Mouse (Mus musculus) midbrain, embryonic 16.5 days (tissue): ENCODE measurements around the gene Gpr18. TPM values are rescaled to one million over a fixed set of nuclear protein-coding genes. Genes with fewer than 3 reads are reported as not detected.
"Not testable (repeated sequence)": the region's sequence is repeated elsewhere in the genome, so short reads cannot be mapped to it uniquely, and the experiment has no call there.

Experiments used
- ATAC-seq: fragments of 200-750 bp; cut with Nextera tagmentation; 2 replicates; pipeline ENCODE4 v1.8.0; 2017; ENCODE audit warnings: moderate TSS enrichment
- H3K27ac ChIP-seq: fragments of 300-500 bp; sonication (generic); 2 replicates; pipeline ENCODE4 v1.5.1; 2014; ENCODE audit warnings: mild to moderate bottlenecking, low read length, mixed read lengths
- H3K27me3 ChIP-seq: fragments of 300-500 bp; sonication (generic); 2 replicates; pipeline ENCODE4 v1.6.1; 2014; ENCODE audit warnings: low read depth, low read length, mixed read lengths; ENCODE audit not compliant: control insufficient read depth, insufficient read depth
- H3K36me3 ChIP-seq: fragments of 300-500 bp; sonication (generic); 2 replicates; pipeline ENCODE4 v1.6.1; 2014; ENCODE audit warnings: mild to moderate bottlenecking, low read length, moderate library complexity, mixed read lengths; ENCODE audit not compliant: control insufficient read depth, insufficient read depth
- H3K4me1 ChIP-seq: fragments of 300-500 bp; sonication (generic); 2 replicates; pipeline ENCODE4 v1.6.1; 2014; ENCODE audit warnings: mild to moderate bottlenecking, low read length, mixed read lengths; ENCODE audit not compliant: control insufficient read depth, insufficient read depth
- H3K4me2 ChIP-seq: fragments of 300-500 bp; sonication (generic); 2 replicates; pipeline ENCODE4 v1.6.1; 2014; ENCODE audit warnings: mild to moderate bottlenecking, low read length, mixed read lengths
- H3K4me3 ChIP-seq: fragments of 300-500 bp; sonication (generic); 2 replicates; pipeline ENCODE4 v1.5.1; 2014; ENCODE audit warnings: low read depth, mild to moderate bottlenecking, low read length, moderate library complexity, mixed read lengths
- H3K9ac ChIP-seq: fragments of 300-500 bp; sonication (generic); 2 replicates; pipeline ENCODE4 v1.6.1; 2014; ENCODE audit warnings: low read depth, low read length, mixed read lengths
- H3K9me3 ChIP-seq: fragments of 300-500 bp; sonication (generic); replicated peaks from 2 replicates; pipeline ENCODE4 v1.6.1; 2014; ENCODE audit warnings: mild to moderate bottlenecking, low read length, mixed read lengths; ENCODE audit not compliant: control insufficient read depth, poor library complexity, severe bottlenecking
- WGBS: fragments of 180-500 bp; shearing (Covaris S2); extraction: QIAGEN DNeasy Blood & Tissue Kit; methylation state at CpG from one replicate; pipeline ENCODE4 v1.1.7; 2014; 5-methylcytosine and 5-hydroxymethylcytosine counted together
- polyA plus RNA-seq: library from polyadenylated mRNA; unstranded; fragments of >200 nt; fragmentation: Nextera tagmentation; extraction: Ambion mirVana; gene quantifications from 2 replicates; pipeline ENCODE4 v1.2.1, GENCODE M21; 2015

Gpr18 gene
- polyA plus RNA-seq, 1 experiment from 2014 or later: 0.16 TPM

GRCm38 (mm10) chr14:121876190-121876589, 39.4 kb downstream of the Gpr18 start:
- H3K36me3 ChIP-seq, H3K27ac ChIP-seq, H3K27me3 ChIP-seq, H3K9ac ChIP-seq, H3K4me3 ChIP-seq, H3K4me2 ChIP-seq, H3K9me3 ChIP-seq, ATAC-seq: not testable (repeated sequence)
- WGBS: 77% methylated on average over 2 of the region's 2 CpGs
- H3K4me1 ChIP-seq: peaks cover 14% of the 10 kb centered on the region

- Histone ChIP-seq H3K9me3 (no peaks in the 10 kb centered on the region), H3K27me3 (no peaks in the 10 kb centered on the region), H3K36me3 (no peaks in the 10 kb centered on the region), H3K4me2 (no peak overlapping the region), H3K27ac (no peak overlapping the region), H3K4me1 (no peaks in the 10 kb centered on the region), H3K9ac (no peak overlapping the region), H3K4me3 (no peak overlapping the region)
- ATAC-seq: no peak
- WGBS: 89% methylated on average over 4 of the region's 4 CpGs
Observed at GRCm38 (mm10) chr14:121873646-121874045, 41.9 kb downstream of the Gpr18 start.

- no peaks in the 10 kb centered on the region for H3K36me3 ChIP-seq
- no peak overlapping the region for H3K4me2 ChIP-seq
- no peaks in the 10 kb centered on the region for H3K27me3 ChIP-seq
- no peak overlapping the region for H3K27ac ChIP-seq
- H3K4me1 ChIP-seq: no peaks in the 10 kb centered on the region
- no peak overlapping the region for H3K9ac ChIP-seq
- H3K4me3 ChIP-seq: no peak overlapping the region
- WGBS: 88% methylated on average over 2 of the region's 2 CpGs
- no peak for ATAC-seq
- H3K9me3 ChIP-seq: no peaks in the 10 kb centered on the region
Observed at GRCm38 (mm10) chr14:121873172-121873571, 42.4 kb downstream of the Gpr18 start.

GRCm38 (mm10) chr14:121872760-121873159, 42.8 kb downstream of the Gpr18 start:
- no peak overlapping the region for H3K27ac ChIP-seq
- no peak overlapping the region for H3K9ac ChIP-seq
- ATAC-seq: no peak
- H3K4me3 ChIP-seq: no peak overlapping the region
- no peaks in the 10 kb centered on the region for H3K4me1 ChIP-seq
- H3K36me3 ChIP-seq: no peaks in the 10 kb centered on the region
- H3K9me3 ChIP-seq: no peaks in the 10 kb centered on the region
- WGBS: 96% methylated on average over 1 of the region's 1 CpGs
- no peaks in the 10 kb centered on the region for H3K27me3 ChIP-seq
- no peak overlapping the region for H3K4me2 ChIP-seq

- ATAC-seq: no peak
- H3K9ac ChIP-seq: no peak overlapping the region
- no peaks in the 10 kb centered on the region for H3K4me1 ChIP-seq
- no peaks in the 10 kb centered on the region for H3K9me3 ChIP-seq
- H3K4me3 ChIP-seq: no peak overlapping the region
- 65% methylated on average over 1 of the region's 1 CpGs for WGBS
- H3K4me2 ChIP-seq: no peak overlapping the region
- H3K36me3 ChIP-seq: no peaks in the 10 kb centered on the region
- H3K27me3 ChIP-seq: no peaks in the 10 kb centered on the region
- H3K27ac ChIP-seq: no peak overlapping the region
Observed at GRCm38 (mm10) chr14:121869111-121869510, 46.5 kb downstream of the Gpr18 start.

- ATAC-seq: no peak
- Histone ChIP-seq H3K4me2 (no peak overlapping the region), H3K27me3 (no peaks in the 10 kb centered on the region), H3K36me3 (no peaks in the 10 kb centered on the region), H3K27ac (no peak overlapping the region), H3K4me3 (no peak overlapping the region), H3K9ac (no peak overlapping the region), H3K4me1 (no peaks in the 10 kb centered on the region), H3K9me3 (no peaks in the 10 kb centered on the region)
- 68% methylated on average over 3 of the region's 3 CpGs for WGBS
Observed at GRCm38 (mm10) chr14:121866574-121866973, 49.0 kb downstream of the Gpr18 start.

- not testable (repeated sequence) for H3K36me3 ChIP-seq, H3K27ac ChIP-seq, H3K4me1 ChIP-seq, H3K9me3 ChIP-seq, ATAC-seq, H3K27me3 ChIP-seq, H3K4me2 ChIP-seq, H3K4me3 ChIP-seq, H3K9ac ChIP-seq
- 5% methylated on average over 2 of the region's 2 CpGs for WGBS
Observed at GRCm38 (mm10) chr14:121865162-121865561, 50.4 kb downstream of the Gpr18 start.

Other genes with a start within 250 kb of the Gpr18 start
- gene Dock9, start 117.9 kb downstream of the Gpr18 start, polyA plus RNA-seq: 15.5 and 17.9 TPM in 2 replicates
- gene Ubac2, start 37.2 kb downstream of the Gpr18 start, polyA plus RNA-seq: 48.5 and 50.3 TPM in 2 replicates
- 0.76 and 0.89 TPM in 2 replicates for gene Gpr183, start 49.4 kb upstream of the Gpr18 start, polyA plus RNA-seq
- gene Timm8a2, start 118.9 kb upstream of the Gpr18 start, polyA plus RNA-seq: not detected in 2 replicates
- gene Tm9sf2, start 191.3 kb upstream of the Gpr18 start, polyA plus RNA-seq: 112 and 115 TPM in 2 replicates